Mouse (Mus musculus) small intestine, adult 2 months (tissue): ENCODE data around the gene Ednrb.

Source experiments
- CTCF ChIP-seq: fragments of 200-500 bp; IDR thresholded peaks from 2 replicates; pipeline ENCODE4 v1.5.1; 2012; ENCODE audit warnings: low read depth, mild to moderate bottlenecking, control low read depth, inconsistent platforms, low read length, moderate library complexity, mixed read lengths; ENCODE audit not compliant: insufficient replicate concordance, insufficient read length; ENCODE audit errors: extremely low read depth
- POLR2A ChIP-seq: fragments of 200-500 bp; IDR thresholded peaks from 2 replicates; pipeline ENCODE4 v1.6.1; 2012; ENCODE audit warnings: low read depth, mild to moderate bottlenecking, control low read depth, inconsistent platforms, low read length, moderate library complexity

- TF ChIP-seq POLR2A, result no peak
- no peak for TF ChIP-seq CTCF
Measured at GRCm38 (mm10) chr14:103816637-103817308, 27.4 kb downstream of the Ednrb start.
